Mouse (Mus musculus): ENCODE data around the gene Sox6.

The Sox6 gene

DNA sequence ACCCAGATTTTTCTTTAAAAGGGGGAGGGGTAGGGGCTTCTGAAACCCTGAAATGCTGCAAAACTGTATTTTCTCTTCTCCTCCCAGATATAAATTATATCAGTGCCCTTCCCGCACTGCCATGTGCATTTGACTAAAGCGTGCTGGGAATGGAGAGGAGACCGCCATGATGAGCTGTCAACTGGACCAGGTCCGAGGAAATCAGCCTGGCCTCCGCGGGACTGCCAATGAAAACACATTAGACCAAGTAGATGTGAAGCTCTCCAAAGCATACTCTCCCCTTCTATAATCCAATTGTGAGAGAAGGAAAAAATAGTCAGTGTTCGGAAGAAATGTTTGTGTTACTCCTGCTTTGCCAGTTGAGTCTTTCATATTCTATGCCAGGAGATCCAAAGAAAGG is 284.4 kb downstream of the Sox6 start:
- DNase-seq (ENCODE audit: extremely low spot score, low spot score), result no peak

- no peak for DNase-seq (ENCODE audit: extremely low spot score, low spot score)
These were observed 286.4 kb downstream of the Sox6 start for GRCm38 (mm10) chr7:115752121-115752634.

DNA sequence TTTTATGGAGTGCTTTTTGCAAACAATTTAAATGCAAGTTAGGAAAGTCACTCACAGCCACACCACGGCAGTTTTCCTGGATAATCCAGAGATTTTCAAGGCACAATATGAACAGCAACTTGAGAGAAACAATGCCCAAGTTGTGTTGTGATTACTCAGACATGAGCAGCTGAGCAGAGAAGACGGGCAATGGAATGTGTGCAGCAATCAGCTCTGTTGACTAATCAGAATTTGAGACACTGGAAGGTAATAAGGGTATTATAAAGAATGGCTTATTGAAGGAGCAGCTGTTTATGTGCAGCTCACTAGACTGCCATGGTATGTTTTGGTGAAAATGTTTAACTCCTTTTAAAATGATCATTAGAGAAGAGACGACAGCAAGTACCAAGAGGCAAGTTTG is 287.5 kb downstream of the Sox6 start:
- DNase-seq (ENCODE audit: extremely low spot score, low spot score), result no peak

DNA sequence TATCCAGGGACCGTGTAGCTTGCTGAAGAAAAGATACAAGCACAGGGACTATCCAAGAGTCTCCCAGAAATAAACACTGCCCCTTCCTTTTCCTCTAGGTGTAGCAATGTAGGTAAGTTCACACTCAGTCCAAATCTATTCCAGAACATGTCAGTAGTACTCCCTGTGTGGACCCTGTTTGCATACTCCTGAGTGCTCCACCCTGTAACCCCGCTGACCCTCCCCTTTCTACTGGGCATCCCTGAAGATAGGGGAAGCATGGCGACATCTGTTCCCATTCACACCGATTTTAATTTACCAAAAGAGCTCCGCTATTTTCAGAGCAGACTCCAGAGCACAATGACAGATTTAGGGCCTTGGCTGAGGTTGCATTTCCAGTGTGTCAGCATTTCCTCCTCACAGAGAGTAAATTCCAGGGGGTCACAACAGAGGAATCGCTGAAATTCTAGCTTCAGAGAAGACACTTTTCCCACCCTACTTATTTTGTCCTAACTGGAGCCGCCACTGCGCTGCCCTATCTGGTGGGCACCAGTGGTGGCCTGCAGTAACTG is 288.2 kb downstream of the Sox6 start:
- DNase-seq (ENCODE audit: extremely low spot score, low spot score), result peak; percentile 27

GRCm38 (mm10) chr7:115747541-115747940 is 291.1 kb downstream of the Sox6 start:
- no peak for DNase-seq (ENCODE audit: extremely low spot score, low spot score)

DNA sequence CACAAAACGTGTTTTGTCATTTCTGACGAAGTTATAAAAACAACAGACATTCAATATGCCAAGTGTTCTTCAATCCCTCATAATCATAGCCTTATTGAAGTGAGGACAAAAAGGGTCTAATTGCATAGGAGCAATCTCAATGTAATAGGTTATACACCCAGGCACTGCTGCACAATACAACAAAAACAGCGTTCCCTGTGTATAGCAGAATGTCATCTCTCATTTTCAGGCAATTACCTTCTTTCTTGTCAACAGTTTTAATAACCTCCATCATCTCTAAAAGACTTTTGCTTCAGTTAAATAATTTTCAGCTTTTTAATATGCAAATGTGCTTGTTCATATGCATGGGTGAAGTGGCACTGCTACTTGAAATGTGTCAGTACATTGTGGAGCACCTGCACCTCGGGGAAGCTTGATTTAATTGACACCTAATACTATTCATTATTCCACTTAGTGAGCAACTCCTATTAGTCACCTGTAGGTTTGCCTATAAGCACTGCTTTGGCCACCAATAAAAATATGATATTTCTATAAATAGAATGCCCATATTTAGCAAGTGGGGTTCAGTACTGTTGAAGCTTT is 292.8 kb downstream of the Sox6 start:
- DNase-seq (ENCODE audit: extremely low spot score, low spot score), result no peak

GRCm38 (mm10) chr7:115734137-115734536 is 304.5 kb downstream of the Sox6 start:
- no peak for DNase-seq (ENCODE audit: extremely low spot score, low spot score)

DNA sequence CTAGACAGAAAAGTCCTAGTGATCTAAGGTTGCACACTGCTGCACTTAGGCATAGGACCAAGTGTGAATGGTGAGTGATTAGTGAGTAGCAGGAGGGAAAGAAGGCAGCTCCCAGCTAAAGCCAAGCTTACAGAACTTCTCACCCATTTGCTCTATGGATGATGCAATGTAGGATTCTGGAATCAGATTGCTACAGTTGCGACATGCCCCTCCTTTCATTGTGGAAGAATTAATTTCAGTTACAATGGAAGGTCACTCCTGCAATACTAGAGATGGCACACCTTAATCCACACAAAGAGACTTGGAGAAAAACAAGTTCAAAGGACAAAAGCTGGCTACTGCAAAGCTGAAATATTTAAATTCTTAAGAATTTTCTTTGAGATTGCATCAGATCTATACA is 305.8 kb downstream of the Sox6 start:
- DNase-seq (ENCODE audit: extremely low spot score, low spot score), result no peak

GRCm38 (mm10) chr7:115726776-115727175 is 311.8 kb downstream of the Sox6 start:
- DNase-seq (ENCODE audit: extremely low spot score, low spot score), result no peak

- no peak for DNase-seq (ENCODE audit: extremely low spot score, low spot score)
These were observed 314.2 kb downstream of the Sox6 start for GRCm38 (mm10) chr7:115724404-115724803.

DNA sequence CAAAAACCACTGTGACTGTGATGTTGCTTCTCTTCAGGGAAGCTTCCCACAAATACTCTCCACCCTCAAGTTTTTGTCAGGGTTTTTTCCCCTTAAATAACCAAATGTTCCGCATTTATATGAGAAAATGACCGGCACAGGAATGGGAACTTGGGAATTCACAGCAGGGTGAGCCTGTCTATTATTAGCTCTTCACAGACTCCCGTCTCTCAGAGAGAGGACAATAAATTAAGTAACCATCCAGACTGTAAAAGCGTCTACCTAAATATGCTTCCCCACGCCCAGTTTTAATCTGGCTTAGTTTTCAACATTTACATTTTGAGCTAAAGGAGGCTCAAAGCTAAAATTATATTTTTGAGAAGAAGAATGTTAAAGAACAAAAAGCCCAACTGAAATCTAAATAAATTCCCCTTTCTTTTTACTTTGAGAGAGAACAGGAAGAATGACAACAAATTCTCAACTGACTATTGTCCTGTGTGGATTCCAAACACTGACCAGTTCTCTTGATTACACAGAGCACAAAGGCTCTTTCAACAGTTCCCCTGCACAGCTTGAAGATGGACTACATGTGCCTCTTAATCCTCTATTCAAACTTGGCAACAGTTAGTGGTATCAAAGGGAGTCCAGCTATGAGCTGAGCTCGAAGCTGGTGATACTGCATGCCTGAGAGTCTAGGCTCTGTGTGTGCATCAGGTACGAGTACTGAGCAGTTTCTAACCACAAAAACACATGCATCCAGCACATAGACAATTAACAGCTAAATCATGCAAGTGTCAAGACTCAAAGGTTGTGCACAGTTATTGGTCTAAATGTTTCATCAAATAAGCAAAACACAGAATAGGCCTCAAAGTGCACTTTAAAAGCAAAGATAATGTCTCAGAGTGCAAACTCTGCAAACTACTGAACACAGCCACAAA is 316.7 kb downstream of the Sox6 start:
- no peak for DNase-seq (ENCODE audit: extremely low spot score, low spot score)

GRCm38 (mm10) chr7:115719791-115720190 is 318.8 kb downstream of the Sox6 start:
- no peak for DNase-seq (ENCODE audit: extremely low spot score, low spot score)

DNA sequence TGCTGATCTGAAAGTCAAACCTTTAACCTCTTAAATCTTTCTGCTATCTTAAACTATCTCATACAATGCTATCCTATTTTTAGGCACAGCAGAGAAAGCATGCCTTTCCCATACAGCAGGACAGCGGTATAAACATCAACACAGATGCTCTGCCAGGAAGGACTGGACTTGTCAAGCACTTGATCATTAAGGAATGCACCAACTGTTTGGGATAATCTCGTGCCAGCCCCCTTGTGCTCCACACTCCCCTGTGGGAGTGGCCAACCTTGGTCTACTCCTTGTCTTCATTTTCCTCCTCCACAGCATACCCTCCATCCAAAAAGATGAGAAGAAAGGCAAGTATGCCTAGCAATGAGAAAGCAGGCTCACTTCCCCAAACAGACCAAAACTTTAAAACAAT is 332.5 kb downstream of the Sox6 start:
- no peak for DNase-seq (ENCODE audit: extremely low spot score, low spot score)

- no peak for DNase-seq (ENCODE audit: extremely low spot score, low spot score)
These were observed 340.5 kb downstream of the Sox6 start for GRCm38 (mm10) chr7:115698105-115698504.

DNA sequence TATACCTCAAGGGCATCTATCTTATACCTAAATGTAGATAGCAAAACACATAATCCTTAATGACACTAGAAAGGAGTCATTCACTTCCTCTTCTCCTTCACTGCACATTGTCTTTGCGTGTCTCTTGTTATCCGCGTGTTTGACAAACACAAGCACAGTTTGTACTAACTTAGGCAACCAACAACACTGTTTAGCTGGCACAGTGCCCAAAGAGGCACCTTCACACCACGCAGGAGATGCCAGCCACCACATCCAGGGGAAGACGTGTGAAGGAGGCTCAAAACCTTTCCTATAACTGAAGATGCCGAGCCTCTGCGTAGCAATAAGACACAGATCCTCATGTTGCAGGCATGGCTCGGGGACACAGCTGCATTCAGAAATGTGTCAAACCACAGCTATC is 345.4 kb downstream of the Sox6 start:
- DNase-seq (ENCODE audit: extremely low spot score, low spot score), result no peak

DNA sequence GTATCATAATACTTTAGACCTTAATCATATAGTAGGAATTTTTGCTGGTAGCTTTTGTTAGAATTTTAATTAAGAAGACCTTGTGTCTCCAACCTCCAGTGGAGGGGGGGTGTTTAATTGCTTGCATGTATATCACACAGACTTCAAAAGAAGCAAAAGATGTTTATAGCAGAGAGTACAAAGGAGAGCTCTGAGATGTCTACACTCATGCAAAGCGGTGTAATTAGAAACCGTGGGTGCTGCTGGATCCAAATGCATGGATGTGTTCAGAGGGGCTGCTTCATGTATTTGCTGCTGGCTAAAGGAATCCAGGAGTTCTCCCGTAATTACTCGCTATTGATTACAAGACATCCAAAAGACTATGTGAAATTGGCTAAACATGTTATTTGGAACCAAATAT is 347.5 kb downstream of the Sox6 start:
- DNase-seq (ENCODE audit: extremely low spot score, low spot score), result no peak

DNA sequence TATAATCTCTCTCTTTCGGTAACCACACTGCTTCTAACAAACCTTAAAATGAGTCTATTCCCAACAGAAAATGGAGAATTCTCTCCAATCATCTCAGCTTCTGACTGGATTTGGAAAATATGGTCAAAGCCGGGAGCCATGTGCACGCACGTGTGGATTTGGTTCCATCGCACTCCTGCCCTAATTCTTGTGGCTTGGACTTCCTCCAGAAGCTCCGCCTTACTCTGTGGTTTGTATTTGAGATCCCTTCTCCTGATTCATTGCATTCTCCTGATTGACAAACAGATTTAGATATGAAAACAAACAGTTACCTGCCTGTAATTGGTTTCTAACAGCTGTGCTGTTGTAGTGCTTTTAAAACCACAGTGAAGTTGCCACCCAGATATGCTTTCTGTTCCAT is 351.9 kb downstream of the Sox6 start:
- DNase-seq (ENCODE audit: extremely low spot score, low spot score), result no peak

- DNase-seq (ENCODE audit: extremely low spot score, low spot score), result no peak
These were observed 354.5 kb downstream of the Sox6 start for GRCm38 (mm10) chr7:115684142-115684541.

DNA sequence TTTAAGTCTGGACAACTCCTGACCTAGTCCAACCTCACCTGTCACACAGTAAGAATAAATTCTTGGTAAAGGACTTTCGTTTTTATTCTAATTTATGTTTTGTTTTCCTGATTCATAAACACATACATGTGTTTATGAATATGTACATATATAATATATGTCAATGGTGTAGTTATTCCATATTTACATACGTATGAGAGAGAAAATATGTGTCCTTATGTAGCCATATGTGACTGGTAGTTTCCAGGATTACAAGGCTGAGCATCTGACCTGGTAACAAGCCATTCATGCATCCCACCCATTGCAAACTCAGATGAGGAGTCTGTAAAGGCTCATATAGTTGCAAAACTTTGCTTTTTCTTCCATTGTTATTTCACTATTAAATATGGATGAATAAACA is 366.8 kb downstream of the Sox6 start:
- DNase-seq (ENCODE audit: extremely low spot score, low spot score), result no peak

- DNase-seq (ENCODE audit: extremely low spot score, low spot score), result no peak
These were observed 367.3 kb downstream of the Sox6 start for GRCm38 (mm10) chr7:115671272-115671671.

DNA sequence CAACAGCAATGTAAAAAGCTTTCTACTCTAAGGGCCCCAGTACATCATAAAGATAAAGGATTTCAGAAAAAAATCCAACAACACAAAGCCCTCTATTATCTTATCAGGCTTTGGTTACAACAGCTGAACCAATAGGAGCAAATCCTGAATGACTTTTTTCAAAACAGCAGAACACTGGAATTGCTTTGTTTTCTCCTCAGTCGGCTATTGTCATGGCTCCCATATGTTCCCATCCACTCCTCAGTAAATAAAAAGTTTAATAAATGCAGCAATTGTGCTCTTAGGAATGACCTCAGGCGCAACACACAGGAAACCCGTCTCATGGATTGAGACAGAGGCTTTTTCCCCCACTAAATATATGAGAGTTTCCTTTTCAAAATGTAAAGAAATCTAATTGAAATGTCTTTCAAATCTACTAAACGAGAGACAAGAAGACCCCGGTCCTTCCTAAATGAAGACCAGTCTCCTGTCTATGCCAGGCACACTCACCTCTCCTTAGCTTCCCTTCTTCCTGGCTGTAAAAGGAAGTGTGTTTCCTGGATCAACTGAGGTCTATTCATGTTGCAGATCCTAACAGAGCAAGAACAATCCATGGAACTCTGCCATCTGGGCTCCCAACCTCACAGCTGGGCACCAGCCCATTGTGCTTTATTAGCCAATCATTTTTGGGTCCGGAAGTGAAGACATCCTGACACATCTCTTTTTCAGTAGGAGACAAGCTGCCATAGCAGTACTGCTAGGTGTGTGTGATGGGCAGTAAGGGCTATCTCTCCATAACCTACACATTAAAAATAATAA is 369.2 kb downstream of the Sox6 start:
- DNase-seq (ENCODE audit: extremely low spot score, low spot score), result no peak
